Mouse (Mus musculus): ENCODE measurements around the gene Abcd2. TPM values are rescaled to one million over a fixed set of nuclear protein-coding genes. Genes with fewer than 3 reads are reported as not detected.

The Abcd2 gene
- polyA plus RNA-seq, 1 experiment from 2014 or later: 0.53 TPM

DNA sequence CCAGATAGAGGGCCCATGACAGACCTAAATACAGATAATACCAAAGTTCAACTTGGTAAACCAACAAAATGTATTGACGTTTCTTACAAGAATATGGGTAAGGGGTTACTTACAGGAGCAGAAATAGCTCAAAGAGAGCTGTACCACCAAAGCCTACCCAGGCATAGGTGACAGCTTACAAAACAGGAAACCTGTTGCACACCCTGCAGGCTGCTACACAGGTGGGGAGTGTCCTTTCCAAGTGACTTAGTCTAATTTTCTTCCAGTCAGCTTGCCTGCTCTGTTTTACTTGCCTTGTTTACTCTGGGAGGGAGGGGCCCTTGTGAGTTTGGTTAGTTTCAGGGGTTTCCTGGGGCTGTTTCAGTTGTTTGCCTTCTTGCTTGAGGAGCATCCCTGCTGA is 9.2 kb upstream of the Abcd2 start:
- Histone ChIP-seq H3K4me1 (replicated peaks; ENCODE audit: control insufficient read depth, insufficient read depth, low read length) (no peaks in the 10 kb centered on the region), H3K9ac (ENCODE audit: low read depth, low read length) (no peak overlapping the region), H3K27me3 (replicated peaks; ENCODE audit: control insufficient read depth, insufficient read depth, low read length) (no peaks in the 10 kb centered on the region), H3K4me2 (replicated peaks; ENCODE audit: low read depth) (no peak overlapping the region), H3K27ac (ENCODE audit: low read depth, low read length) (no peak overlapping the region), H3K9me3 (ENCODE audit: control insufficient read depth) (no peaks in the 10 kb centered on the region), H3K4me3 (ENCODE audit: low read depth, low read length) (no peak overlapping the region), H3K36me3 (ENCODE audit: control insufficient read depth, insufficient read depth) (no peaks in the 10 kb centered on the region)
- ATAC-seq: no peak
- no peak for TF ChIP-seq CTCF (IDR thresholded peaks at IDR 0.05; ENCODE audit: low read depth)
- 82% methylated on average over 1 of the region's 1 CpGs for WGBS

- Histone ChIP-seq H3K4me3 (ENCODE audit: low read depth, low read length) (no peak within 1 kb of the TSS), H3K9me3 (ENCODE audit: control insufficient read depth) (no peaks in the 10 kb centered on the region), H3K27ac (ENCODE audit: low read depth, low read length) (no peak within 1 kb of the TSS), H3K36me3 (ENCODE audit: control insufficient read depth, insufficient read depth) (no peaks in the 10 kb centered on the region), H3K9ac (ENCODE audit: low read depth, low read length) (no peak within 1 kb of the TSS), H3K4me2 (replicated peaks; ENCODE audit: low read depth) (no peak within 1 kb of the TSS), H3K27me3 (replicated peaks; ENCODE audit: control insufficient read depth, insufficient read depth, low read length) (no peaks in the 10 kb centered on the region), H3K4me1 (replicated peaks; ENCODE audit: control insufficient read depth, insufficient read depth, low read length) (no peaks in the 10 kb centered on the region)
- 92% methylated on average over 30 of the region's 30 CpGs for WGBS
- ATAC-seq: no peak
- no peak for TF ChIP-seq CTCF (IDR thresholded peaks at IDR 0.05; ENCODE audit: low read depth)
These were observed 7.8 kb upstream of the Abcd2 start, which contains the start of gene CN725425 for GRCm38 (mm10) chr15:91199256-91199905. Gene CN725425 (plus strand): TSS chr15:91199494.

DNA sequence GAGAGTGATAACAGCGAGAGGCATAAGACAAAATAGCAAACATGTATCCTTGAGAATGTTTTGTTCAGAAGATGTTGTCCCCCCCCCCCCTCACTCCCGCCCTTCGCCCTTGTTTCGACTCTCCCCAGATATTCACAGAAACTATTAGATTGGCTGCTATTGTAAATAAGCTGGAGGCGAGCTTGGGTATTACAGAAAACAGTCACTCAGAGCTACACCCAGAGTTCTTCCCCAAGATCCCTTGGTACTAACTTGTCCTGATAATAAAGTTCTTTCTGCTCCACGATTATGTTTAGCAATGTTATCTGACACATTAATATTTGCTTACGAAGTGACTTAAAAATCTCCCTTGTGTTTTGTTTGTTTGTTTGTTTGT is 612 bp upstream of the Abcd2 start:
- 13% methylated on average over 7 of the region's 7 CpGs for WGBS
- H3K9ac ChIP-seq (ENCODE audit: low read depth, low read length): no peak overlapping the region
- no peaks in the 10 kb centered on the region for H3K27me3 ChIP-seq (replicated peaks; ENCODE audit: control insufficient read depth, insufficient read depth, low read length)
- H3K4me2 ChIP-seq (replicated peaks; ENCODE audit: low read depth): peak overlapping the region; percentile 66
- H3K4me3 ChIP-seq (ENCODE audit: low read depth, low read length): peak overlapping the region; percentile 40
- no peak overlapping the region for H3K27ac ChIP-seq (ENCODE audit: low read depth, low read length)
- H3K36me3 ChIP-seq (ENCODE audit: control insufficient read depth, insufficient read depth): no peaks in the 10 kb centered on the region
- no peak for ATAC-seq
- H3K4me1 ChIP-seq (replicated peaks; ENCODE audit: control insufficient read depth, insufficient read depth, low read length): no peaks in the 10 kb centered on the region
- TF ChIP-seq CTCF (IDR thresholded peaks at IDR 0.05; ENCODE audit: low read depth): no peak
- no peaks in the 10 kb centered on the region for H3K9me3 ChIP-seq (ENCODE audit: control insufficient read depth)

GRCm38 (mm10) chr15:91190519-91191207 is 936 bp downstream of the Abcd2 start:
- H3K27me3 ChIP-seq (replicated peaks; ENCODE audit: control insufficient read depth, insufficient read depth, low read length): no peaks in the 10 kb centered on the region
- no peak overlapping the region for H3K27ac ChIP-seq (ENCODE audit: low read depth, low read length)
- WGBS: 53% methylated on average over 17 of the region's 17 CpGs
- no peak overlapping the region for H3K9ac ChIP-seq (ENCODE audit: low read depth, low read length)
- no peaks in the 10 kb centered on the region for H3K36me3 ChIP-seq (ENCODE audit: control insufficient read depth, insufficient read depth)
- no peaks in the 10 kb centered on the region for H3K9me3 ChIP-seq (ENCODE audit: control insufficient read depth)
- no peaks in the 10 kb centered on the region for H3K4me1 ChIP-seq (replicated peaks; ENCODE audit: control insufficient read depth, insufficient read depth, low read length)
- ATAC-seq: no peak
- H3K4me2 ChIP-seq (replicated peaks; ENCODE audit: low read depth): peak overlapping the region; percentile 66
- peak overlapping the region; percentile 40 for H3K4me3 ChIP-seq (ENCODE audit: low read depth, low read length)
- TF ChIP-seq CTCF (IDR thresholded peaks at IDR 0.05; ENCODE audit: low read depth): no peak

GRCm38 (mm10) chr15:91190026-91190425 is 1.6 kb downstream of the Abcd2 start:
- H3K27me3 ChIP-seq (replicated peaks; ENCODE audit: control insufficient read depth, insufficient read depth, low read length): no peaks in the 10 kb centered on the region
- H3K4me1 ChIP-seq (replicated peaks; ENCODE audit: control insufficient read depth, insufficient read depth, low read length): no peaks in the 10 kb centered on the region
- 61% methylated on average over 4 of the region's 4 CpGs for WGBS
- no peak overlapping the region for H3K9ac ChIP-seq (ENCODE audit: low read depth, low read length)
- ATAC-seq: no peak
- H3K4me3 ChIP-seq (ENCODE audit: low read depth, low read length): no peak overlapping the region
- no peak for TF ChIP-seq CTCF (IDR thresholded peaks at IDR 0.05; ENCODE audit: low read depth)
- no peak overlapping the region for H3K27ac ChIP-seq (ENCODE audit: low read depth, low read length)
- no peaks in the 10 kb centered on the region for H3K36me3 ChIP-seq (ENCODE audit: control insufficient read depth, insufficient read depth)
- H3K9me3 ChIP-seq (ENCODE audit: control insufficient read depth): no peaks in the 10 kb centered on the region
- H3K4me2 ChIP-seq (replicated peaks; ENCODE audit: low read depth): peak overlapping the region; percentile 66

- no peaks in the 10 kb centered on the region for H3K27me3 ChIP-seq (replicated peaks; ENCODE audit: control insufficient read depth, insufficient read depth, low read length)
- H3K36me3 ChIP-seq (ENCODE audit: control insufficient read depth, insufficient read depth): no peaks in the 10 kb centered on the region
- no peak for ATAC-seq
- H3K4me3 ChIP-seq (ENCODE audit: low read depth, low read length): no peak overlapping the region
- no peak overlapping the region for H3K27ac ChIP-seq (ENCODE audit: low read depth, low read length)
- 87% methylated on average over 6 of the region's 6 CpGs for WGBS
- no peak overlapping the region for H3K4me2 ChIP-seq (replicated peaks; ENCODE audit: low read depth)
- no peak overlapping the region for H3K9ac ChIP-seq (ENCODE audit: low read depth, low read length)
- no peak for TF ChIP-seq CTCF (IDR thresholded peaks at IDR 0.05; ENCODE audit: low read depth)
- H3K9me3 ChIP-seq (ENCODE audit: control insufficient read depth): no peaks in the 10 kb centered on the region
- no peaks in the 10 kb centered on the region for H3K4me1 ChIP-seq (replicated peaks; ENCODE audit: control insufficient read depth, insufficient read depth, low read length)
These were observed 5.2 kb downstream of the Abcd2 start for GRCm38 (mm10) chr15:91186358-91186757.
